Mouse (Mus musculus) 416B (cell line): ENCODE measurements around the gene F11.

ENCODE experiments used
- DNase-seq: peaks from one replicate; pipeline ENCODE4 v3.0.0; 2011; ENCODE audit warnings: low read depth

F11 gene

GRCm38 (mm10) chr8:45261920-45262319, at the start of gene F11:
F11 (minus strand) TSS chr8:45262031.
- no peak for DNase-seq

- DNase-seq = no peak
These were observed 49.1 kb upstream of the F11 start for GRCm38 (mm10) chr8:45310967-45311366.

GRCm38 (mm10) chr8:45308366-45308765, 46.5 kb upstream of the F11 start, which contains the start of gene Gm45753:
Gm45753 (minus strand) TSS chr8:45308466.
- DNase-seq = no peak

GRCm38 (mm10) chr8:45305479-45305878, 43.6 kb upstream of the F11 start:
- DNase-seq = no peak

- DNase-seq = no peak
These were observed 42.5 kb upstream of the F11 start for GRCm38 (mm10) chr8:45304354-45304753.

GRCm38 (mm10) chr8:45302390-45302789, 40.6 kb upstream of the F11 start:
- DNase-seq = no peak

- no peak for DNase-seq
These were observed 33.4 kb upstream of the F11 start for GRCm38 (mm10) chr8:45295276-45295675.

GRCm38 (mm10) chr8:45294687-45295086, 32.9 kb upstream of the F11 start, which contains the start of gene Klkb1:
Klkb1 (minus strand) TSS chr8:45294859.
- DNase-seq = no peak

GRCm38 (mm10) chr8:45291790-45292189, 30.0 kb upstream of the F11 start:
- no peak for DNase-seq

- DNase-seq = no peak
These were observed 19.8 kb upstream of the F11 start for GRCm38 (mm10) chr8:45281630-45282029.

GRCm38 (mm10) chr8:45277453-45277852, 15.6 kb upstream of the F11 start:
- no peak for DNase-seq

GRCm38 (mm10) chr8:45274317-45274716, 12.5 kb upstream of the F11 start:
- no peak for DNase-seq

GRCm38 (mm10) chr8:45269056-45269455, 7.2 kb upstream of the F11 start:
- no peak for DNase-seq

- no peak for DNase-seq
These were observed 6.7 kb upstream of the F11 start for GRCm38 (mm10) chr8:45268485-45268884.

- no peak for DNase-seq
These were observed 6.0 kb upstream of the F11 start for GRCm38 (mm10) chr8:45267611-45268391.

GRCm38 (mm10) chr8:45266993-45267392, 5.2 kb upstream of the F11 start:
- DNase-seq = no peak

- no peak for DNase-seq
These were observed 3.1 kb upstream of the F11 start for GRCm38 (mm10) chr8:45264918-45265317.

- no peak for DNase-seq
These were observed 1.0 kb upstream of the F11 start for GRCm38 (mm10) chr8:45262851-45263250.

GRCm38 (mm10) chr8:45258421-45258820, 3.4 kb downstream of the F11 start:
- peak; percentile 54 for DNase-seq

GRCm38 (mm10) chr8:45255040-45255439, 6.8 kb downstream of the F11 start:
- DNase-seq = no peak

- no peak for DNase-seq
These were observed 7.5 kb downstream of the F11 start for GRCm38 (mm10) chr8:45254194-45254842.

- DNase-seq = no peak
These were observed 8.2 kb downstream of the F11 start for GRCm38 (mm10) chr8:45253586-45253985.

- no peak for DNase-seq
These were observed 8.7 kb downstream of the F11 start for GRCm38 (mm10) chr8:45253111-45253510.
